Mouse (Mus musculus) liver, embryonic 13.5 days (tissue): Measurements from ENCODE around the gene Prkcd. TPM values are rescaled to one million over a fixed set of nuclear protein-coding genes. Genes with fewer than 3 reads are reported as not detected.
"Not testable (repeated sequence)": the region's sequence is repeated elsewhere in the genome, so short reads cannot be mapped to it uniquely, and the experiment has no call there.

Source experiments
- ATAC-seq: fragments of 200-750 bp; cut with Nextera tagmentation; 2 replicates; pipeline ENCODE4 v1.8.0; 2017; ENCODE audit warnings: low read depth, mild to moderate bottlenecking, moderate number of reproducible peaks, moderate library complexity
- DNase-seq: peaks from one replicate; pipeline ENCODE4 v3.0.0; 2022
- H3K27ac ChIP-seq: fragments of 300-500 bp; sonication (generic); 2 replicates; pipeline ENCODE4 v1.5.1; 2015; ENCODE audit warnings: moderate library complexity, mild to moderate bottlenecking, inconsistent platforms
- H3K27me3 ChIP-seq: fragments of 300-500 bp; sonication (generic); 2 replicates; pipeline ENCODE4 v1.6.1; 2015; ENCODE audit warnings: mild to moderate bottlenecking, inconsistent platforms
- H3K36me3 ChIP-seq: fragments of 300-500 bp; sonication (generic); 2 replicates; pipeline ENCODE4 v1.6.1; 2015; ENCODE audit warnings: mild to moderate bottlenecking, inconsistent platforms
- H3K4me1 ChIP-seq: fragments of 300-500 bp; sonication (generic); replicated peaks from 2 replicates; pipeline ENCODE4 v1.6.1; 2015; ENCODE audit warnings: inconsistent platforms
- H3K4me2 ChIP-seq: fragments of 300-500 bp; sonication (generic); 2 replicates; pipeline ENCODE4 v1.6.1; 2015; ENCODE audit warnings: inconsistent platforms, mild to moderate bottlenecking, moderate library complexity
- H3K4me3 ChIP-seq: fragments of 300-500 bp; sonication (generic); replicated peaks from 2 replicates; pipeline ENCODE4 v1.5.1; 2015; ENCODE audit warnings: mild to moderate bottlenecking, inconsistent platforms
- H3K9ac ChIP-seq: fragments of 300-500 bp; sonication (generic); 2 replicates; pipeline ENCODE4 v1.6.1; 2015; ENCODE audit warnings: mild to moderate bottlenecking, inconsistent platforms
- H3K9me3 ChIP-seq: fragments of 300-500 bp; sonication (generic); replicated peaks from 2 replicates; pipeline ENCODE4 v1.6.1; 2016; ENCODE audit warnings: inconsistent platforms
- WGBS: fragments of 180-500 bp; shearing (Covaris S2); methylation state at CpG from one replicate; pipeline ENCODE4 v1.1.7; 2015; ENCODE audit not compliant: insufficient replicate concordance; 5-methylcytosine and 5-hydroxymethylcytosine counted together
- polyA plus RNA-seq: library from polyadenylated mRNA; unstranded; fragments of >200 nt; fragmentation: Nextera tagmentation; extraction: Ambion mirVana; gene quantifications from 2 replicates; pipeline ENCODE4 v1.2.1, GENCODE M21; 2015

The Prkcd gene
- polyA plus RNA-seq, 1 experiment from 2014 or later: 16.0 TPM

DNA sequence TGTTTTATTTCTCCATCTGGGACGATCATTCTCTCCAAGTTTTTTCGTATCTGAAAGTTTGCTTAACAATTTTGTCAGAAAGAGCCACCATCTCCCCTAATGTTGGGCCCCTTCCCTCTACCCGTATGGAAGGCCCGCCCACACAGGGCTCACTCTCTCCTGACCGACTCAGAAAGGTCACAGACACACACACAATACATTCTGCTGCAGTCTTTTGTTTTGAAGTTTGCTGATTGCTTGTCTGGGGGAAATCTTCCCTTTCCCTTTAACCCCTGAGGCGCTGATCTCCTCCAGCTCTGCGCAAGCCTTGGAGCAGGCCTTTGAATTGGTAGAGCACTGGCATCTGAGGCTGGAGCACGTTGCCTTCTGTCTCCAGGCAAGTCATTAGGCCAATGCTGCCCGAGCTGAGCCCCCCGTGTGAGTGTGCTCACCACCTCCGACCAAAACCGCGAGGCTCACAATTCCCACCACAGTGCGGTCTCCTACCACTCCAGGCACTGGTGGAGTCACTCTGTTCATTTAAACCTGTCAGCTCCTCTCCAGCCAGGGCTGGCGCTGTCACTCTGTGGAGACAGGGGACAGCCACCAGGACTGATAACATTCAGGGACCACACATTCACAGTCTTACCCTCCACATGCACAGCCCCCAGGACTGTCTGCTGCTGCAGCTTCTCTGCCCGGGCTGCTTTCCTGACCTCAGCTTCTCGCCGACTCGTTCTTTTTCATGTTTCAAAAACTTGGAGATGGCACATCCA lies 41.3 kb downstream of the Prkcd start:
- DNase-seq (no peak), ATAC-seq (no peak)
- no peaks in the 10 kb centered on the region for H3K27me3 ChIP-seq
- peaks cover 23% of the 10 kb centered on the region for H3K4me1 ChIP-seq
- no peak overlapping the region for H3K4me2 ChIP-seq
- H3K27ac ChIP-seq: no peak overlapping the region
- 38% methylated on average over 19 of the region's 19 CpGs for WGBS
- H3K36me3 ChIP-seq: no peaks in the 10 kb centered on the region
- H3K9ac ChIP-seq: no peak overlapping the region
- H3K4me3 ChIP-seq: no peak overlapping the region
- no peaks in the 10 kb centered on the region for H3K9me3 ChIP-seq

DNA sequence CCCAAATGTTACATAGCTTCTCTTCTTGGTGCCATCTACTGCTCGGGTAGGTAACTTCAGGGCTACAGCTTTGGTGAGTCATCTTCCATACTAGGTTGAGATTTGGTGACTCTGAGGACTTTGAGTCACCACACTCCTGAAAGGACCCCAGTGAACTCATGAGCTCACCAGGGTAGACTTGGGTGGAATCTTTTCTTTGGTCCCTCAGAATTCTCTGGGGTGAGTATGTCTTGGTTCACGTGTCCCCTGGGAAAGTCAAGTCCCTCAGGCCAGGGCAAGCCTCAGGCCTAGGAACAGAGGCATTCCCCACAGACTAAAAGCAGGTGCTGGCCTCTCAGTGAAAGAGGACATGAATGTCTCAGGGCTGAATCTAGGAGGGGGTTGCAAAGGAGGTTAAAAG lies 41.9 kb downstream of the Prkcd start:
- Histone ChIP-seq H3K27me3 (no peaks in the 10 kb centered on the region), H3K36me3 (no peaks in the 10 kb centered on the region), H3K4me2 (no peak overlapping the region), H3K9ac (no peak overlapping the region), H3K27ac (no peak overlapping the region), H3K4me1 (peaks cover 24% of the 10 kb centered on the region), H3K4me3 (no peak overlapping the region), H3K9me3 (no peaks in the 10 kb centered on the region)
- DNase-seq (no peak), ATAC-seq (no peak)
- WGBS: 58% methylated on average over 2 of the region's 2 CpGs

DNA sequence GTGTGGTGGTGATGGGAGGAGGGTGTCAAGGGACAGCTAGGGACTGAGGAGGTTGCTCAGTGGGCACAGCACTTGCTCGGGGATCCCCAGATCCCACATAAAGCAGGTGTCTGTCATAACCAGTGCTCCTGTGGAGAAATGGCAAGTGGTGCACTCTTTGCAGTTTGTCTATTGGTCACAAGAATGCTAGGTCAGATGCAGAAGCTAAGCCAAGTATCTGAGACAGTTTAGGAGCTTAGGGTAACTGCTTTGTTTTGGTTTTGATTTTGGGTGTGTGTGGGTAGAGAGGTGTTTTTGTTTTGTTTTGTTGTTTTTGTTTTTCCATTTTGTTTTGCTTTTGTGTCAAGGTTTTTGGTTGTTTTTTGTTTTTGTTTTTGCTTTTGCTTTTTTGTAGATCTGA lies 44.8 kb downstream of the Prkcd start:
- 75% methylated on average over 1 of the region's 1 CpGs for WGBS
- peaks cover 4% of the 10 kb centered on the region; the same call in 1 of the 2 replicates for H3K36me3 ChIP-seq
- peaks cover 39% of the 10 kb centered on the region for H3K4me1 ChIP-seq
- H3K9me3 ChIP-seq: no peaks in the 10 kb centered on the region
- H3K27me3 ChIP-seq: no peaks in the 10 kb centered on the region
- H3K27ac ChIP-seq: no peak overlapping the region
- no peak overlapping the region for H3K4me2 ChIP-seq
- no peak overlapping the region for H3K4me3 ChIP-seq
- DNase-seq (no peak), ATAC-seq (no peak)
- no peak overlapping the region for H3K9ac ChIP-seq

DNA sequence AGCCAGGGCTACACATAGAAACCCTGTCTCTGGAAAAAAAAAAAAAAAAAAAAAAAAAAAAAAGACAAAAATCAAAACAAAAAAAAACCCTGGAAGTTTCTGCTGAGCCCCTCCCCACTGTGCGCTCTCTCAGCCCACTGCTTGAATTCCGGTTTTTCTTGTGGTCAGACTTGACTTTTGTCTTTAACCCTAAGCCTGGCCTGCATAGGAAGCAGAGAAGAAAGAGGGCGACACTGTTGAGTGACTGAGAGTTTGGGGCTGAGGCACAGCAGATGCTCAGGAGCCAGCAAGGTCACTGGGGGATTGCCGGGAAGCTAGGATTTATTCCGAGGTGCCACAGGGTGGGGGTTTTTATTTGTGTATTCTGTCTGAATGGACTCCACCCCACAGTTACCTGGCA lies 46.1 kb downstream of the Prkcd start:
- no peaks in the 10 kb centered on the region for H3K27me3 ChIP-seq
- ATAC-seq: no peak
- no peak overlapping the region for H3K9ac ChIP-seq
- no peaks in the 10 kb centered on the region for H3K9me3 ChIP-seq
- H3K4me1 ChIP-seq: peaks cover 45% of the 10 kb centered on the region
- no peak overlapping the region for H3K27ac ChIP-seq
- no peak overlapping the region for H3K4me2 ChIP-seq
- no peak overlapping the region for H3K4me3 ChIP-seq
- 28% methylated on average over 5 of the region's 5 CpGs for WGBS
- no peak for DNase-seq
- H3K36me3 ChIP-seq: peaks cover 17% of the 10 kb centered on the region

DNA sequence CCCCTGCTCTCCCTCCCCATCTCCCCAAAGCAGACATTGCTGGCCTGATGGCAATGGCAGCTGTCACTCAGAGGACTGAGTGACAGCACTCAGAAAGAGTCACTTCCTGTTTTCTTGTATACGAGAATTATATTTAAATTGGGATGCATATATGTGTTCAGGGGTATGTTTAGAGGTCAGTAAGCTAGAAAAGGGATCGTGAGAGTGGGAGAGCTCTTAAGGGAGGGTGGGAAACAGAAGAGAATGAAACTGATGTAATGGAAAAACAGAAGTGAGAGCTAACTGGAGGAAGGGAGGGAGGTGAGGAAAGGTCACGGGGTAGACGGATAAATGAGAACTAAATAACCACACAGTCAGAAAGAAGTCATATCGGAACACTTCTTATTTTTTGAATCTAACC lies 46.8 kb downstream of the Prkcd start:
- H3K27ac ChIP-seq: no peak overlapping the region; the same call in 1 of the 2 replicates
- 40% methylated on average over 5 of the region's 5 CpGs for WGBS
- no peak for ATAC-seq

DNA sequence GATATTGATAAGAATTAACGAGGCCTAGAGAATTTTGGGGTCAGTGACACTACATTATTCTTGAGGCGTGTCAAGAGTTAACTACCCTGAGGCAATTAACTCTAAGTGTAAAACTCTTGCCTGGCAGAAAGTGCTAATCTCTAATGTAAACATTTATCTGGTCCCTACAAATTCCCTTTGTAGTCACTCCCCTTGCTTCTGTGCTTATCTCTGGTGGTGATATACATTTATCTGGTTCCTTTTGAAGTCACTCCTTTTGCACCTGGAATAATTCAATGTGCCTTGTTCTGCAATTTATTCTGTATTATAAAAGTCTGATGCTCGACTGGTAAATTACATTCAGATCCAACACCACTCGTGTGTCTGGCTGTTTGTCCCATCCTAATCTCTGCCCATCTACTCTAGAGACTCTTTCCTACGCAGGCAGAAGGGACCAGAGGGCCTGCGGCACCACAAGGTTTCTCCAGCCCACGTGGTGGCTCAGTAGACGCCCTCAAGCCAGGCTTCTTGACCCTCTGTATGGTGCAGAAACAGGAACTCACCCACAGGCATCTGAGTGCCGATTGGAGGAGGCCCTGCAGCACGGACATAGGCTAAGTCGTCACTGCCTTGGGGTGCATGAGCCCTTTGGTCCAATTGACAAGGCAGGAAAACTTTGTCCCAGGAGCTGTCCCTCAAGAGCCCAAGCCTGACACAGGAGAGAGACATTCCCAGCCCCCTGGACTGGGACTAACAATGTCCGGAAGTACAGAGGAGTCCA lies 48.5 kb downstream of the Prkcd start:
- ATAC-seq: peak; percentile 84
- Histone ChIP-seq H3K4me1 (peaks cover 46% of the 10 kb centered on the region), H3K36me3 (peaks cover 39% of the 10 kb centered on the region), H3K9ac (peak overlapping the region; percentile 13; the same call in 1 of the 2 replicates), H3K27ac (peak overlapping the region; percentile 81), H3K4me2 (peak overlapping the region; percentile 26)
- peak; percentile 57 for DNase-seq
- H3K9me3 ChIP-seq, H3K27me3 ChIP-seq, H3K4me3 ChIP-seq: not testable (repeated sequence)
- 7% methylated on average over 10 of the region's 12 CpGs for WGBS

More for the DNA sequence above, 46.8 kb downstream of the Prkcd start:
- H3K4me1 ChIP-seq: peaks cover 44% of the 10 kb centered on the region
- no peak overlapping the region for H3K4me3 ChIP-seq
- H3K9me3 ChIP-seq: no peaks in the 10 kb centered on the region
- H3K4me2 ChIP-seq: no peak overlapping the region
- H3K27me3 ChIP-seq: no peaks in the 10 kb centered on the region
- peaks cover 22% of the 10 kb centered on the region for H3K36me3 ChIP-seq
- DNase-seq: no peak
- H3K9ac ChIP-seq: no peak overlapping the region

DNA sequence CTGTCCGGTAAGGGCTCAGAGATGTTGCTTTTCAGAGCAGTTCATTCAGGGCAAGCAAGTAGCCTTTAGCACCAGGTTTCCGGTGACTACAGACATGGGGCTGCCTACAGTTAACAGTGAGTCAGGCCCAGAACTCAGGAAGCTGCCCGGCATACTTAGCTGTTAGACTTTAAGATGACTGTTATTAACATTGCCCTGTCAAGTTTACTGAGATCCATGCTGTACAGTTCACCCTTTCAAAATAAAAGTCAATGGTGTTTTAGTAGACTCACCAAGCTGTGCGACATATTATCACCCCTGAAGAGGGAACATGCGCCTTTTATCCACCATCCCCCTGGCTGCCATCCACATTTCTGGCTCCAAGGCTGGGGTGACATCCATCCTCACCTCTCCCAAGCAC lies 49.8 kb downstream of the Prkcd start:
- no peaks in the 10 kb centered on the region for H3K27me3 ChIP-seq
- peak overlapping the region; percentile 40 for H3K9ac ChIP-seq
- H3K27ac ChIP-seq: peak overlapping the region; percentile 84
- ATAC-seq (peak; percentile 3; the same call in 1 of the 2 replicates), DNase-seq (no peak)
- H3K9me3 ChIP-seq: no peaks in the 10 kb centered on the region
- H3K4me2 ChIP-seq: no peak overlapping the region
- H3K4me1 ChIP-seq: peaks cover 55% of the 10 kb centered on the region
- H3K36me3 ChIP-seq: peaks cover 52% of the 10 kb centered on the region
- H3K4me3 ChIP-seq: no peak overlapping the region
- 43% methylated on average over 5 of the region's 5 CpGs for WGBS

DNA sequence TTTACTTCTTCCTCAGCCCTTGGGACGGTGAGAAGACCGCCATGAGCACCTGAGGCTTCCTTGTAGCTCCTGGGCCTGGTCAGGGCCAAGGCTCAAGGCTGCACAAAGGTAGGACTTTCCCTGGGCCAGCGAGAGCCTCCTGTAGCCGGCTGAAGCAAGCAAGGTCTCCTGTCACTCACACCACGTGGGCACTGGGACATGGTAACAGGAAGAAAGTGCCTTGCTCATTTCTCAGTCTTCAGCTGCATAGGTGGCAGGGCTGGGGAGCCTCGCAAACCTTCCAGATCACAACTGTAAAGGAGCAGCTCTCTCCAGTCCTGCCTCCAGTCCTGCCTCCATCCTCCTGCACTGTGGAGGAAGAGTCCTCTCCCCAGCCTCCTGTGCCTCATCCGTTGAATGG lies 50.2 kb downstream of the Prkcd start:
- Histone ChIP-seq H3K36me3 (peaks cover 56% of the 10 kb centered on the region), H3K27me3 (no peaks in the 10 kb centered on the region), H3K9me3 (no peaks in the 10 kb centered on the region), H3K9ac (peak overlapping the region; percentile 40), H3K4me2 (no peak overlapping the region), H3K4me3 (no peak overlapping the region), H3K4me1 (peaks cover 60% of the 10 kb centered on the region), H3K27ac (peak overlapping the region; percentile 84)
- ATAC-seq (0 out of 2 replicates have a peak, but pooled peaks have one; percentile 3), DNase-seq (no peak)
- 64% methylated on average over 7 of the region's 7 CpGs for WGBS

DNA sequence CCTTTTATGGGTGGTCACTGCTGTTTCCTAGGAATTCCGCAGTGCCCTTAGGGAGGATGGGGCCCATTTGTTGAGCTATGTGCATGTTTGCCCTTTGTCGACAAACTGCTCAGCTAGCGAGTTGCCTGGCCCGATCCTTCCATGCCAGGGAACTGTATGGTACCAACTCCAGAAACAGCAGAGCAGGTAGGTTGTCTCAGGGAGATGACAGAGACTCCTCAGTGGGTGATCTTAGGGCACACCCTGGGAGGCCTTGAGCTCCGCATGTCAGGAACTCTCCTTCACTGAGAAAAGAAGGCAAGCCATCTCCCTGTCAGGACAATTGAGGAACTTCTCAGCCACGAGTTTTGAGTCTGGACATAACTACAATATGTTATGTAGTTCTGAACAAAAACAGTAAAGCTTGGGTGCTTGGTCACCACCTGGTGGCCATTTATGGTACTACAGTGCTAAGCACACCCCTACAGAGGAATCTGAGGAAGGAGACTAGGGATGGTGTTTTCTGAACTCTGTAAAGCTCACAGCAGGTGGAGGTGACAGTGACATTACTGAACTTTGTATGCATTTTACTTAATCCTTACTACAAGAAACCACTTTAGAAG lies 51.9 kb downstream of the Prkcd start:
- H3K36me3 ChIP-seq: peaks cover 73% of the 10 kb centered on the region
- H3K27me3 ChIP-seq: no peaks in the 10 kb centered on the region
- WGBS: 57% methylated on average over 6 of the region's 6 CpGs
- peak; percentile 58 for DNase-seq
- ATAC-seq: peak; percentile 24; the same call in 1 of the 2 replicates
- no peak overlapping the region for H3K4me3 ChIP-seq
- H3K4me2 ChIP-seq: no peak overlapping the region
- no peaks in the 10 kb centered on the region for H3K9me3 ChIP-seq
- H3K9ac ChIP-seq: no peak overlapping the region
- peak overlapping the region; percentile 35 for H3K27ac ChIP-seq
- peaks cover 54% of the 10 kb centered on the region for H3K4me1 ChIP-seq

DNA sequence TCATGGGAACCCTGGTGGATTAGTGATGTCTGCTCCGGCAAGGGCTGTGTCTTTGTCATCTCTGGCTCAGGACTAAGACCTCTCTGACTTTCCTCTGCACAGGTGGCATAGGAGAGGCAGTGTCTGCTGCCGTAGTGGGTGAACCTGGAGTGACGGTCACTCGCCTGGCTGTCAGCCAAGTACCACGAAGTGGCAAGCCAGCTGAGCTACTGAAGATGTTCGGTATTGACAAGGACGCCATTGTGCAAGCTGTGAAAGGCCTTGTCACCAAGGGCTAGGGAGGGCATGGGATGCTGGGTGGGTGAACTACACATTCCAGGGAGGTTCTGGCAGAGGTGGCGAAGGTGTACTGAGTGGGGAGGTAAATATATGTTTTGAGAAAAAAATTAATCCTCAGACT lies 52.8 kb downstream of the Prkcd start:
- 84% methylated on average over 8 of the region's 8 CpGs for WGBS
- no peak overlapping the region for H3K27ac ChIP-seq

DNA sequence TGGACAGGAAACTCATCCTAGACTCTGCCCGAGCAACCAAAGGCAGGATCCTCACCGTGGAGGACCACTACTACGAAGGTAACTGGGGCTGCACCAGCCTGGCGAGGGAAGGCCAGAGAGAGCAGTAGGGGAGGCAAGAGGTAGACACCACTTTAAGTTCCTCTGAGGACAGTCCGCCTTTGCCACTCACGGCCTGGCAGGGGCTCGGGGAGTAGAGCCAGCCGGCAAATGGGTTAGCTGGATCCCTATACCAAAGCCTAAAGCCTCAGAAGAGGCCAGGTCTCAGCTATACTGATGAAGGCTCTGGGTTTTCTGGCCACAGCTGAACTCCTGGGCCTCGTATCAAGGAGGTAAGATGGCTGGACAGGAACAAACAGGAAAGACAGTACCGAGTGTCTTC lies 53.8 kb downstream of the Prkcd start:
- Histone ChIP-seq H3K9ac (no peak overlapping the region), H3K27ac (0 out of 2 replicates have a peak overlapping the region, but pooled peaks have one; percentile 23), H3K9me3 (no peaks in the 10 kb centered on the region), H3K4me3 (no peak overlapping the region), H3K27me3 (no peaks in the 10 kb centered on the region), H3K4me2 (no peak overlapping the region), H3K4me1 (peaks cover 40% of the 10 kb centered on the region), H3K36me3 (peaks cover 92% of the 10 kb centered on the region)
- DNase-seq (no peak), ATAC-seq (no peak)
- 80% methylated on average over 10 of the region's 10 CpGs for WGBS

More for the DNA sequence above, 52.8 kb downstream of the Prkcd start:
- Histone ChIP-seq H3K4me3 (no peak overlapping the region), H3K4me1 (peaks cover 47% of the 10 kb centered on the region), H3K36me3 (peaks cover 82% of the 10 kb centered on the region), H3K4me2 (no peak overlapping the region), H3K9ac (no peak overlapping the region), H3K9me3 (no peaks in the 10 kb centered on the region), H3K27me3 (no peaks in the 10 kb centered on the region)
- DNase-seq (no peak), ATAC-seq (no peak)
